Mouse (Mus musculus) thymus, postnatal 14 days (tissue): ENCODE data around the gene Nphs1.
"Not testable (repeated sequence)": the region's sequence is repeated elsewhere in the genome, so short reads cannot be mapped to it uniquely, and the experiment has no call there.

Experiments
- DNase-seq: peaks from one replicate; pipeline ENCODE4 v3.0.0; 2021

The Nphs1 gene

DNA sequence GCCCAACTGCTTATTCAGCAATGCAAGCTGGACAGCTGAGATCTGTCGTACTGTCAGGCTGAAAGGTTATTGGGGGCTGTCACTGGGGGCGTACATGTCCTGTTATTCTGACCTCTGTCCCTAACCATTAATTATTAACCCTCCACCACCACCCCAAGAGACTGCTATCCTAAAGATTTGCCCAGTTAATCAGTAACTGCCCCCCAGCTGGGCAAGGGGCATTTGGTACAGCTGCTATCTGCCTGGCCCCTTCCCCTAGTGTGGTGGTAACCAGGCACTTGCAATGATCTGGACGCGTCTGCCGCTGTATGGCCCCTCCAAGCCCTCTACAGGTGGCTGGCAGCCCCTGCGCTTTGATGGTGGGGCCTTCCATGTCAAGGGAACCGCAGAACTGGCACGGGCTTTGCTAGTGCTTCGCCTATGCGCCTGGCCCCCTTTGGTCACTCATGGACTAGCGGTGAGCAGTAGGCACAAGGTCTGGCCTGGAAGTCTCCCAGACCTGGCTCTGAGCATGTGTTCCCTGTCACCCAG is 35.4 kb downstream of the Nphs1 start, which contains the start of gene Prodh2:
Gene Prodh2, plus strand, starts transcription at position 222 of the 531 bp plus-strand sequence.
- no peak for DNase-seq

DNA sequence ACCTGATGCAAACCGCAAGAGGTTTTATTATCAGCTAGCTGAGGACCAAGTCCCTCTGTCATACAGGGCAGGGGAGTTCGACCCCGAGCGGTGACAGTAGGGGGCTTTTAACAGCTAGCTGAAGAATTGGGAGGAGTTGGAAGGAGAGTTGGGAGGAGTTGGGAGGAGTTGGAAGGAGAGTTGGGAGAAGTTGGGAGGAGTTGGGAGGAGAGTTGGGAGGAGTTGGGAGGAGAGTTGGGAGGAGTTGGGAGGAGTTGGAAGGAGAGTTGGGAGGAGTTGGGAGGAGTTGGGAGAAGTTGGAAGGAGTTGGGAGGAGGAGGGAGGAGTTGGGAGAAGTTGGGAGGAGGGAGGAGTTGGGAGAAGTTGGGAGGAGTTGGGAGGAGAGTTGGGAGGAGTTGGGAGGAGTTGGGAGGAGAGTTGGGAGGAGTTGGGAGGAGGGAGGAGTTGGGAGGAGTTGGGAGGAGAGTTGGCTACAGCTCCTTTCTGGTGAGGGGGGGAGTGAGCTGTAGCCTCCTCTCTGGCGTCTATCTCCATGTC is 37.5 kb downstream of the Nphs1 start:
- not testable (repeated sequence) for DNase-seq

DNA sequence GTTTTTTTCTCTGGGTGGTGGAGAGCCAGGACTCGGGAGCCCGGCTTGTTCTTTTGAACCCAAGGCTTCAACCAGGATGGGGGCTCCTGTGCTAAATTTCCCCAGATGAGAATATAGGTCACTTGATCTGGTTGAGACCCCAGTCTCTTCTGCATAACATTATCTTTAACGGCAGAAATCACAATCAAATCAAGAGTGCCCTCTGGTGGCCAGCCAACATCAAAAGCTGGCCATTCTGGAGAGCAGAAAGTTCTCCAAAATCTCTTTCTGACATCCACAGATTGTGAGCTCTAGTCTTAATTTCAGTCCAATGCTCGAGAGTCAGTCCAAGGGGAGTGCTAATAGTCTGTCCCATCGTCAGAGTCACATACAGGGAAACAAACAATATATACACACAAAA is 43.0 kb downstream of the Nphs1 start:
- DNase-seq: not testable (repeated sequence)

DNA sequence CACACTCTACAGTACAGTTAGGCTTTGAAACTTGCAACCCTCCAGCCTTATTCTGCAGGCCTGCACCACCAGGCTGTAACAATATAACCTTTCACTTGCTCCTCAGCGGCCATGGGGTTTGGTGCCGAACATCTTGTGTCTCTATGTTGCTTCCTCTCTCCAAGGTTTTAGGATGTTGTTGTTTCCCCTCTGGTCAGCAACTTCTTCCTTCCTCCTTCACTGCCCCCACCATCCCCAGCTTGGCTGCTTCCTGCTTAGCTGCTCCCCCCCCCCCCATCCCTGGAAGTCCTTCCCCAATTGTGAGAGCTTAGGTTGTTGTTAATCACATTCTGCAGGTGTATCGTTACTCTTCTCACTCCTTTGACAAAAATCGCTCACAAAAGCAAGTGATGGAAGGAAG is 49.9 kb downstream of the Nphs1 start:
- DNase-seq: no peak

DNA sequence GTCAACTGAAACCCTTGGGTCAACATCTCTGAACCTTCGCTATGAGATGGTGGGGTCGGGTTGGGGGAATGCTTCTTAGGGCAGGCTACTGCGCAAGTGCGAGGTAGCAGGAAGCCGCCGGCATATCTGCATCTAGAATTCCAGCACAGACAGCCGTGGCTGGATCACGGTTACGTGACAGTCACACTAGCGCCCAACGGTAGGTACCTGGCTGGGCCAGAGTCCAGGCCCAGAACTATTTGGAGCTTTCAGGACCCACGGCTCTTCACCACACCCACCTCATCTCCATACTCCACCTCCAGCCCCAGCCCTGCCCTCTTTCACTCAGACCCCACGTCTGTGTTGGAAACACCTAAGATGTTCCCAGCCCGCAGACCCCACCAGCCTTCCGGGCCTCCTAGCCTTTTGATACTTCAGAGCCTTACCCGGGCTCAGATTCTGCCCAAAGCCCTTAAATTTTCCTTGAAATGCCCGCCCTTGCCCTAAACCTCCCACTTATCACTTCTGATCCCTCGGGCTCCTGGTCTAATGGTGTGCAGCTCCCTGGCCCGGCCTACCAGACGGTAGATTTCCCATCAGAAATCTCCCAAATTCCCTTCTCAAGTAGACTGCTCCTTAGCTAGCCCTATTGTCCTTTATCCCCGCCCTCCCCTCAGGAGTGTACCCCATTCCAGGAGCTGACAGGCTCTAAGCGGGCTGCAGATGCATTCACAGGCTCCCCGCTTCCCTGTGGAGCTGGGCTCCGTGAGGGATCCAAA is 57.1 kb downstream of the Nphs1 start:
- DNase-seq: no peak

DNA sequence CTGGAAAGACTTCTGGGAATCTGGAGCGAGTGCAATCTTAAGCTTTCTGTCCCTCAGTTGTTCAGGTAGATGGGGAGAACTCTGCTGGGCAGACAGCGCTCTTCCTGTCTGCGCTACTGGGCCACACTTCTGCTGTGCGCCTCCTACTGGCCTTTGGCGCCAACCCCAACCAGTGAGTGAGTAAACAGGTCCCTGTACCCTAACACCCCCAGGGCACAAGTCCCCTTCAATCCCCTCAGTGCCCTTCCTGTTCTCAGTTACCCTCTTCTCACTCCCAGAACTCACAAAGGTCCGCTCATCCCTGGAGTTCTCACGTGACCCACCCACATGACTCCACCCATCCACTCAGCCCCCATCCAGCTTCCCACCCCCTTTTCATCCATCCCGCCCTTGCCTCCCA is 60.2 kb downstream of the Nphs1 start:
- DNase-seq: no peak

DNA sequence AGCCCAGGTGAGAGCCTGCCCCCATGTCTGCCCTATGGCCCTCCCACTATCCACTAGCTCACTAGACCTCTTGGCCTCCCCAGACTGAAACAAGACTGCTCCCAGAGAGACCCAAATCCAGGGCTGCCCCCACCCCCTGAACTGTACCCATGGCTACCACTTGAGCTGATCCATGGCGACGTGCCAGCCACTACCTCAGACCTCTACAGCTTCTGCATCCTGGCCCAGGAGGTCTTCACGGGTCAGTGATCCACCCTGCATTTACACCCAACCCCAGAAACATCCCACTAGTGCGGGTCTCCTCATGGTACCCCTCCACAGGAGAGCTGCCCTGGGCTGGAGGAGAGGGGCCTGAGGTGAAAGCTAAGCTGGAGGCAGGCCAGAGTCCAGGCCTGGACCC is 62.3 kb downstream of the Nphs1 start:
- no peak for DNase-seq

DNA sequence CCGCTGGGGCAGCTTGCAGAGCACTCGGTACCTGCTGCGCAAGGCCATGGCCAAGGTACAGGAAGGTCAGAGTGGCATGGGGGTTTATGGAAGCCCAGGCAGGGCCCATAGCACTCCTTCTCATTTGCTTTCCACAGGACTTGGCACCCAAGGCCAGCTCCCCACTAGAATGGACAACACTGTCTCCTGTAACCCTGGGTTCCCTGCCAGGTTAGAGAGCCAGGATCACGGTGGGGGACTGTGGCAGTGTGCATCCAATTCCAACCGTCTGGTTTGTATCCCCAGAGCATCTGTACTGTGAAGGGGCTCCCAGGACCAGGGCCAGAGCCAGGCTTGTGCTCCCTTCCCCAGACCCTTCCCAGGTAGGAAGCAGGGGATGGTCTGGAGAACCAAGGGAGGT is 62.7 kb downstream of the Nphs1 start:
- no peak for DNase-seq

DNA sequence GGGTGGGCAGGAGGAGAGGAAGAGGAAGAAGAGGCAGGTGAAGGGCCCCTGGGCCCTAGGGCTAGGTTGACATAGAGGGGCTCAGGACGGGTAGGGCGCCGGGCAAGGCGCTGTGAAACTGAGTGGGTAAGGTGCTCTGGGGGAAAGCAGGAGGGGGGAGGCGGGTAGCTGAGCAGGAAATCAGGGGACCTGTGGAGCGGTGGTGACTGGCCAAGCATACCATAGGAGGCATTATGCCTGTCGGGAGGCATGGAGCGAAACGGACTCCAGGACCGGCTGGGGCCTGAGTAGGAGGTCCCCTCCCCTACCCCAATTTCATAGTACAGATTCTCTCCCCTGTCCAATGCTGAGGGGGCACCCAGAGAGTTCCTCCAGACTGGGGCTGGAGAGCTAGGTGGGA is 64.8 kb downstream of the Nphs1 start:
- no peak for DNase-seq

DNA sequence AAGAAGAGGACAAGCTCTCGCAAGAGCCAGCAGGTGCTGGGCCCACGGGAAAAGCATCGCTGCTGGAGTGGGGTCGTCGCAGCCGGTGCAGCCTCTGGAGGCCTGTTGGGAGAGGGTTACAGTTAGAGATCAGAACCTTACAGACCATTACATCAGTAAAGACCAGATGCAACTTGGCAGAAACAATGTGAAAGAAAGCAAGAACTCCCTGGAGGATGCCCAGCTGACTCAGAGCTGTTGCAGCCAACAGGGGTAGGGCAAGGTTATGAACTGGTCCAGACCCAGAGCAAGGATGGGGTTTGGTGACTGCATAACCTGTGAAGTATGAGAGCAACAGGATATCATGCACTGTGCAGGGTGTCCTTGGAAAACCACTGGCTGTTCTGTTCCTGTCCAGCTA is 66.4 kb downstream of the Nphs1 start:
- DNase-seq: no peak

DNA sequence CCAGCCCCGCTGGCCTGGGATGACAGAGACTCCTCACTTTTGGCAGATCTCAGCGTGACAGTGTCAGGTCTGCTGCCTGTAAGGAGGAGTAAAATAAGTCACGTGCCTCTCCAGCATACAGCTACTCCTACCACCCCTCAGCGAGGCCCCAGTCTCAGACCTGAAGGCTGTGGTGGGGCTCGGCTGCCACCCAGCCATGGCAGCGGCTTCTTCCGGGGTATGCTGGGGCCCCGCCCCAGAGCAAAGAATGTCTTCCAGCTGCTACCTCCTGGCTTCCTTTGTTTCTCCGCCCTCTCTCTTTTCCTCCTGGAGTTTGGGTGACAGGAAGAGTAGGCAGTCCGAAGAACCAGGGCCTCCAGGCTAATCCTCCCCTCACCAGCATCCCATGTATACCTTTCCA is 67.8 kb downstream of the Nphs1 start:
- no peak for DNase-seq

DNA sequence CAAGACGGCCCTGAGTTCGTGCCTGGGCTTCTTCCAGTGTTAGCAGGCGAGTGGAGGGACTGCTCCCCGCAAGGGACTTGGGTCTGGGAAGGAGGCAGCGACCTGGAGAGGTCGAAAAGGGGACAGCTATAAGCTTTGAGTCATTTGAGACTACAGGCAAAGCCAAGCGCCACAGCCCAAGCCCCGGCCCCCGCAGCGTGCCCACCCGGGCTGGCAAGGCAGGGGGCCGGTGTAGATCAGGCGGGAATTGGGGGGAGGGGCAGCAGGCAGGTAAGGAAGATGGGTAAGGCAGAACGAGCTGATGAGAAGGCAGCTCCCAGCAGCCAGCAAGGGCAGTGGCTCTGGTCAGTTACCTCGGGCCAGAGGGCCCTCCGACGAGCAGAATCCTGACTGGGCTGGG is 68.3 kb downstream of the Nphs1 start:
- no peak for DNase-seq

DNA sequence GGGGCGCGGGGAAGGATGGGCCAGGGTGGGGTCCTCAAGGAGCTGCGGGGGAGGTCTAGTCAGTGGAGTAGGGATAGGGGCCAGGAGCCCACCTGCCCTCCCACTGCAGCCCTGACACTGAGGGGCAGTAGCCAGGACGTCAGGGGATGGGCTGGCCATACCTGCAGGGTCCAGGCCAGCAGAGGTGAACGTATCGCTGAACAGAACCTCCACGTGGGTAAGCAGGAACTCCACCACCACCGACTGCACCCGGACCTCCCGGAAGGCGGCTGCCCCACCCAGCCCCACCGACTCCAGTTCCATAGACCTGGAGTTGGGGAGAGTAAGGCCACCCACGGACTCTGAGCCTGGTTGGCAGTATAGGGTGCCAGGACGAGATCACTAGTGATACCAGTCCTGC is 68.9 kb downstream of the Nphs1 start:
- no peak for DNase-seq

DNA sequence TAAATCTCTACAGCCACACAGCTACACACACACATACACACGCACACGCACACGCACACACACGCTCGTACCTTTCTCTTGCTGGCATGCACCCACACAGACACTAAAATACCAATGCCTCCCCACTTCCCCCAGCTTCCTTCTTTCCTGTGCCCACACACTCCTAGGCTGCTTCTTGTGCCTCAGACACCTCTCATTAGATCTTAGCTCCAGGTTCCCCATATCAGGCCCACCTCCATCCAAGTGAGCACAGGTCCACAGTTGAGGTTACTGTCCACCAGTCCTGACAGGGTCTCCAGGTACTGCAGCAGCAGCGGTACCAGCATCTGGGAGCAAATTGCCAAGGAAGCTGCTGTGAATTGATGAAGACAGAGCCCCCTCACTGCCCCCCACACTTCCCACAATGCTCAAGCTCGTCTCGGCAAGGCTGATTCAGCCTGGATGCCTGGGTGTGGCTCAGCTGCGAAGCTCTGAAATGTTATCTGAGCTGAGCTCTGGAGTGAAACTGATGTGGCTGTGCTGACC is 73.2 kb downstream of the Nphs1 start:
- no peak for DNase-seq

DNA sequence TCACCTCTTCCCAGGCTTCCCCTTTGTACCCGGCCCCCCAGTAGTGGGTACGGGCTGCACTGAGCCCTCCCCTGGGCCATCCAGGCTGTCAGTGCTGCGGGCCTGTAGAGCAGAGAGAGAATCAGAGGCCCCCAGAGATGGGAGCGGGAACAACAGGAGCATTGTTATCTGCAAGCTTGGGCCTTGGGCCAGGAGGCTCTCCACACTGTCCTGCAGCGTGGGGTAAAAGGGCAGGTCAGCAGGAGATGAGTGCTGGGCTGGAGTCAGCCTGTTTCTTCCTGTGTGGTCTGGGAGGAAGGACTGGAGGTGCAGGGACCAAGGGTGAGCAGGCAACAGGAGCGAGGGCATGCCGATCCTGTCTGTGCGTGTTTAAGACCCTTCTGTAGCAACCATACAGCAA is 74.8 kb downstream of the Nphs1 start:
- DNase-seq: no peak

DNA sequence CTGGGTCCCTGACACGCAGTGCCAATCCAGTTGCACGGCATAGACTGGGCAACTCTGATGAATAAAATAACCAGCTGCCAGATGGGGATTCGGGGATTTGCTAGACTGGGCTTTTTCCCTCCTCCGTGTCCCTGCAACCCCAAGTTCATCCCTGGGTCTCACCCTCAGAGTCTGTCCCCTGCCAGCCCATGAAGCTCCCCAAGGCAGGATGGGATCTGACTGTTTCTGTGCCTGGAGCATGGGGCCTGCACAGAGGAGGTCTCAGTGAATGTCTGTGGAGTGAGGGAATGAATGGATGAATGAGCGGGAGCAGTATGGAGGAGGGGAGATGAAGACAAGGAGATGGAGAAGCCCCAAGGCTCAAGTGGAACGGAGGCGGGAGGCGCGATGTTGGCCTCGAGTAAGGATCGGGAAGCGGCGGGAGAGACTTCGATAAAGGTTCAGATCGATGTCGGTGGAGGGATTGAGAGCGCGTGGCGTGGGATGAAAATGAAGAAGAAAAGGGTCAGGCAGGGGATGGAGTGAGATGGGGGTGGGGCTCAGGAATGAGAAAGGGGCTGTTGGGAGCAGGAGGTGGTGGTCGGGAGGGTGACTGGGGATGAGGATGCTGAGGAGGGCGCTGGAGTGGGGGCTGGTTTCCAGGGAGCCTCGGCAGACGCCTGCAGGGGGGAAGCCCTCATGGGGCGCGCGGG is 76.0 kb downstream of the Nphs1 start:
- DNase-seq: no peak

DNA sequence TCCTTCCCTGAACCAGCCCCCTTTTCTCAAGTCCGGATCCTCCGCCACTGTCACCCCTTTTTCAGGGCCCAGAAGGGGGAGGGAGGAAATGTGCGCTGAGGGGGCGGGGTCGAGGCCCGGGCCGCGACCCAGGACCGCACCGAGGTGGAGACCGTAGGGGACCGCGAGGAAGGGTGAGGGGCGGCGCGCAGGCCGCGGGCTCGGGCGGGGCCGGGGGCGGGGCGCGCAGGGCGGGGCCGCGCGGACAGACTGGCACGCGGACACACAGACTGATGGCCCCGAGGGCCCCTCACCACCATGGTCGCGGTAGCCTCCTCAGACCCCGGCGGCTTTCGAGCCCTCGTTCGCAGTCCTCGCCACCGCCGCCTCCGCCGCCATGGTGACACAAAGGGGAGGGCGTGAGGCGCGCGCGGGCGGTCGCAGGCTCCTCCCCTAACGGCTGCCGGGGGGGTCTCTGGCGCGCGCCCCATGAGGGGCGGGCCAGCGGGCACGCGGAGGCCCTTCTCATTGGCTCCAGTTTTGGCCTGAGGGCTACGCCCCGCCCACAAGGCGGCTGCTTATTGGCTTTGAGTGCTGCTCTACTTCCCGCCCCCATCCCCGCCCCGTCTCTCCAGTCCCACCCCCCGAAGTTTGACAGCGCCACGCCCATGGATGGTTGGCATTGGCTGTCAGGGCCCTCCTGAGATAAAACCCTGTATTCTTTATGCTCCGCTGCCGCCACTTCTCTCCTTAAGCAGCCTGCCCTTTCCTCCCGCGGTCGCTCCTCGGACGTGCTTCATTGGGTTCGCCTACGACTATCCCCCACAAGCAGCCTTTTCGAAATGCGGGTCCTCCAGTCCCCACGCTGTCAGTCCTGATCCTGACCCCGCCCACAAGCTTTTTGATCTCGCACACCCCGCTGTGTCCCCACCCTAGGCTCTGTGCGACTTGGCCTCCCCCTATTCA is 76.8 kb downstream of the Nphs1 start, which contains the start of gene Arhgap33:
Gene Arhgap33, minus strand, starts transcription at position 428 of the 945 bp plus-strand sequence.
- peak; percentile 98 for DNase-seq
